Mouse (Mus musculus) thymus, adult 2 months (tissue): ENCODE data around the gene Ankrd7.

Source experiments
- CTCF ChIP-seq: fragments of 200-500 bp; IDR thresholded peaks from 2 replicates; pipeline ENCODE4 v1.5.1; 2012; ENCODE audit warnings: mild to moderate bottlenecking, control low read depth, low read length, moderate library complexity, borderline replicate concordance; ENCODE audit not compliant: control insufficient read depth, poor library complexity, insufficient read depth; ENCODE audit errors: extremely low read depth
- POLR2A ChIP-seq: fragments of 200-500 bp; IDR thresholded peaks from 2 replicates; pipeline ENCODE4 v1.6.1; 2012; ENCODE audit warnings: mild to moderate bottlenecking, low read length, control low read depth, moderate library complexity; ENCODE audit not compliant: control insufficient read depth, poor library complexity, insufficient read depth; ENCODE audit errors: extremely low read depth

GRCm38 (mm10) chr6:18832958-18833357 lies 33.2 kb upstream of the Ankrd7 start:
- no peak for TF ChIP-seq CTCF
- no peak for TF ChIP-seq POLR2A
